Mouse (Mus musculus) liver, embryonic 14.5 days (tissue): Measurements from ENCODE around the gene Zpbp. TPM values are rescaled to one million over a fixed set of nuclear protein-coding genes. Genes with fewer than 3 reads are reported as not detected.

ENCODE experiments used
- ATAC-seq: fragments of 200-750 bp; cut with Nextera tagmentation; 2 replicates; pipeline ENCODE4 v1.8.0; 2017; ENCODE audit warnings: moderate number of reproducible peaks, mild to moderate bottlenecking, moderate library complexity; ENCODE audit not compliant: insufficient read depth
- DNase-seq, 3 experiments: peaks; one replicate each; pipeline ENCODE4 v3.0.0-alpha.2; 2012 to 2013; ENCODE audit warnings: low read depth in 3 of 3, low spot score in 3 of 3
- H3K27ac ChIP-seq: fragments of 300-500 bp; sonication (generic); 2 replicates; pipeline ENCODE4 v1.5.1; 2014; ENCODE audit warnings: moderate library complexity, mild to moderate bottlenecking, control low read depth, inconsistent platforms
- H3K27me3 ChIP-seq: fragments of 300-500 bp; sonication (generic); 2 replicates; pipeline ENCODE4 v1.6.1; 2014; ENCODE audit warnings: mild to moderate bottlenecking, low read length, moderate library complexity; ENCODE audit not compliant: control insufficient read depth, insufficient read depth
- H3K36me3 ChIP-seq: fragments of 300-500 bp; sonication (generic); replicated peaks from 2 replicates; pipeline ENCODE4 v1.6.1; 2014; ENCODE audit warnings: low read depth; ENCODE audit not compliant: control insufficient read depth, insufficient read depth
- H3K4me1 ChIP-seq, 2 experiments: fragments of 200-500 bp in 1 of 2; fragments of 300-500 bp in 1 of 2; sonication (generic) in 1 of 2; replicated peaks; 2 replicates each; pipeline ENCODE4 v1.6.1; 2012 to 2014; ENCODE audit warnings: antibody characterized with exemption in 1 of 2, inconsistent platforms in 1 of 2, low read length in 1 of 2; ENCODE audit not compliant: control insufficient read depth in 2 of 2, insufficient read depth in 2 of 2
- H3K4me2 ChIP-seq: fragments of 300-500 bp; sonication (generic); 2 replicates; pipeline ENCODE4 v1.6.1; 2014; ENCODE audit warnings: low read depth, mild to moderate bottlenecking, control low read depth, moderate library complexity
- H3K4me3 ChIP-seq, 2 experiments: fragments of 200-500 bp in 1 of 2; fragments of 300-500 bp in 1 of 2; sonication (generic) in 1 of 2; 2 replicates each; pipeline ENCODE4 v1.5.1; 2012 to 2014; ENCODE audit warnings: low read depth in 2 of 2, low read length in 2 of 2, mild to moderate bottlenecking in 2 of 2, control low read depth in 1 of 2, inconsistent platforms in 1 of 2, moderate library complexity in 1 of 2; ENCODE audit not compliant: insufficient read depth in 1 of 2
- H3K9ac ChIP-seq: fragments of 300-500 bp; sonication (generic); replicated peaks from 2 replicates; pipeline ENCODE4 v1.6.1; 2014; ENCODE audit warnings: mild to moderate bottlenecking, control low read depth, moderate library complexity
- H3K9me3 ChIP-seq: fragments of 300-500 bp; sonication (generic); 2 replicates; pipeline ENCODE4 v1.6.1; 2016; ENCODE audit warnings: low read length, mixed read lengths; ENCODE audit not compliant: control insufficient read depth
- CTCF ChIP-seq: IDR thresholded peaks from 2 replicates; pipeline ENCODE4 v1.5.1; 2016; ENCODE audit warnings: antibody characterized with exemption, low read depth, control low read depth
- EP300 ChIP-seq: IDR thresholded peaks from 2 replicates; pipeline ENCODE4 v1.6.1; 2016; ENCODE audit warnings: antibody characterized with exemption, low read depth
- WGBS: fragments of 180-500 bp; shearing (Covaris S2); extraction: QIAGEN DNeasy Blood & Tissue Kit; methylation state at CpG from one replicate; pipeline ENCODE4 v1.1.7; 2014; ENCODE audit not compliant: insufficient replicate concordance; 5-methylcytosine and 5-hydroxymethylcytosine counted together
- polyA plus RNA-seq, 2 experiments: library from polyadenylated mRNA; depleted of rRNA in 1 of 2; stranded (reverse) in 1 of 2; unstranded in 1 of 2; fragments of >200 nt; fragmentation: Nextera tagmentation in 1 of 2; extraction: Ambion mirVana in 1 of 2; gene quantifications; 2 replicates each; pipeline versions ENCODE4 v1.2.1 to v1.2.3; 2012 to 2014

Gene Zpbp
- polyA plus RNA-seq, 2 experiments: 0.04 to 0.22 TPM

GRCm38 (mm10) chr11:11492044-11492443, 29.8 kb upstream of the Zpbp start:
- Histone ChIP-seq H3K27me3 (no peaks in the 10 kb centered on the region), H3K36me3 (no peaks in the 10 kb centered on the region), H3K27ac (no peak overlapping the region), H3K9ac (no peak overlapping the region), H3K4me1 (no peaks in the 10 kb centered on the region), H3K9me3 (no peaks in the 10 kb centered on the region), H3K4me2 (no peak overlapping the region), H3K4me3 (no peak overlapping the region)
- no peak for TF ChIP-seq EP300
- no peak for ATAC-seq
- no peak for DNase-seq
- 67% methylated on average over 5 of the region's 5 CpGs for WGBS

DNA sequence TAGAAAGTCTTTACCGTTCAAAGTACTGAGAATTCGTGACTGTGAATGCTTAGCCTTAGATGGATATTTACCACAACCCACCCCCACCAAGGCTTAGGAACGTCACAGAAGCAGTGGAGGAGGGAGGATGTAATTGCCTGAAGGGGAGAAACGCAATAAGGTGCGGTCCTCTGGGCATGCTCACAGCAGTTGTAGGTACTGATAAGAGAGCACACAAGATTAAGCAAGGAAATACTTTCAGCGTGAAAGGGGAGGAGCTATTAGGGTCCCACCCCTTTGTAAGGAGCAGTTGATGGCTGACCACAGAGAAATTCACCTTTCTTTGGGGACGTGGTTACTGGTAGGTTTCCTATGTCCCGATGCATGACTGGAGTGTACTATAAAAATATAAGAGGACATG, 22.2 kb upstream of the Zpbp start:
- ATAC-seq: peak; percentile 45; the same call in 1 of the 2 replicates
- Histone ChIP-seq H3K9ac (no peak overlapping the region), H3K4me1 (peaks cover 0 to 5% of the 10 kb centered on the region in 2 experiments; a peak in 2 of 4 replicates), H3K4me2 (no peak overlapping the region), H3K27me3 (no peaks in the 10 kb centered on the region), H3K27ac (no peak overlapping the region), H3K9me3 (no peaks in the 10 kb centered on the region), H3K4me3 (no peak overlapping the region), H3K36me3 (no peaks in the 10 kb centered on the region)
- 36% methylated on average over 8 of the region's 8 CpGs for WGBS
- DNase-seq: peak in 2 of 3 experiments; percentile 10 to 20
- TF ChIP-seq CTCF (no peak), EP300 (no peak)

GRCm38 (mm10) chr11:11468924-11469323, 6.7 kb upstream of the Zpbp start:
- H3K9me3 ChIP-seq: no peaks in the 10 kb centered on the region
- H3K27ac ChIP-seq: no peak overlapping the region
- no peaks in the 10 kb centered on the region for H3K4me1 ChIP-seq
- no peak overlapping the region for H3K9ac ChIP-seq
- H3K27me3 ChIP-seq: no peaks in the 10 kb centered on the region
- no peak overlapping the region for H3K4me3 ChIP-seq
- ATAC-seq: no peak
- no peak overlapping the region for H3K4me2 ChIP-seq
- no peak for DNase-seq
- H3K36me3 ChIP-seq: no peaks in the 10 kb centered on the region
- no peak for TF ChIP-seq EP300
- TF ChIP-seq CTCF: no peak

- WGBS: 58% methylated on average over 5 of the region's 5 CpGs
Observed at GRCm38 (mm10) chr11:11462561-11462890, 318 bp upstream of the Zpbp start.

DNA sequence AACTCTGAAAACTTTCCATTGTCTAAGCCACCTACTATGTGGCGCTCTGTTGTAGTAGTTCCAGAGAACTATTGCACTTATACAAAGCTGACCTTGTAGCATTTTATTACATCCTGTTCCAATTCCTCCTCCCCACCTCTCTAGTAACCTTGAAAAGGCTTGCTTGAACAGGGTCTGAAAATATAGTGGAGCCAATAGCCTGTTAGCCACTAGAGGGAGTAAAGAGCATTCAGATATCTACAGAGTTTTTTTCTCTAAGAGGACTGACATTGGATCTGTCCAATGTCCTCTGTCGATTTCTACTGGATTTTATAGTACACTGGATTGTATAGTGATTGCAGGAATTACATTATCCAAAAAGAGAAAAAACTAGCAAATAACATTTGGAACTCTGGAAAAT, 7.2 kb downstream of the Zpbp start:
- Histone ChIP-seq H3K4me2 (no peak overlapping the region), H3K4me1 (no peaks in the 10 kb centered on the region), H3K9me3 (no peaks in the 10 kb centered on the region), H3K36me3 (no peaks in the 10 kb centered on the region), H3K27me3 (no peaks in the 10 kb centered on the region), H3K9ac (no peak overlapping the region), H3K27ac (no peak overlapping the region), H3K4me3 (no peak overlapping the region)
- WGBS: 19% methylated on average over 2 of the region's 2 CpGs
- DNase-seq: peak in 1 of 3 experiments; percentile 6
- ATAC-seq: no peak
- peak; percentile 52; the same call in 1 of the 2 replicates for TF ChIP-seq CTCF
- no peak for TF ChIP-seq EP300

More at GRCm38 (mm10) chr11:11462561-11462890, 318 bp upstream of the Zpbp start:
- Histone ChIP-seq H3K4me1 (peaks cover 0 to 5% of the 10 kb centered on the region in 2 experiments; a peak in 2 of 4 replicates), H3K27me3 (no peaks in the 10 kb centered on the region), H3K9ac (peak overlapping the region; percentile 83), H3K27ac (no peak overlapping the region), H3K4me3 (peak overlapping the region; percentile 79 to 93), H3K36me3 (no peaks in the 10 kb centered on the region), H3K4me2 (peak overlapping the region; percentile 80), H3K9me3 (no peaks in the 10 kb centered on the region)
- ATAC-seq: no peak
- DNase-seq: peak in 1 of 3 experiments; percentile 3
- no peak for TF ChIP-seq CTCF
- no peak for TF ChIP-seq EP300

GRCm38 (mm10) chr11:11417356-11417755, 44.9 kb downstream of the Zpbp start:
- DNase-seq (no peak), ATAC-seq (no peak)
- no peak overlapping the region for H3K27ac ChIP-seq
- no peak for TF ChIP-seq CTCF
- no peak for TF ChIP-seq EP300
- no peaks in the 10 kb centered on the region for H3K9me3 ChIP-seq
- H3K36me3 ChIP-seq: no peaks in the 10 kb centered on the region
- H3K4me3 ChIP-seq: no peak overlapping the region
- WGBS: 24% methylated on average over 2 of the region's 2 CpGs
- no peak overlapping the region for H3K9ac ChIP-seq
- no peaks in the 10 kb centered on the region for H3K4me1 ChIP-seq
- H3K4me2 ChIP-seq: no peak overlapping the region
- no peaks in the 10 kb centered on the region for H3K27me3 ChIP-seq
